Mouse (Mus musculus) spleen, adult 2 months (tissue): ENCODE measurements around the gene Tmem183a. TPM values are rescaled to one million over a fixed set of nuclear protein-coding genes. Genes with fewer than 3 reads are reported as not detected.

Experiments
- DNase-seq, 2 experiments: peaks; one replicate each; pipeline versions ENCODE4 v3.0.0 to v3.0.0-alpha.2; 2012 to 2021; ENCODE audit warnings: low spot score in 2 of 2, low read depth in 1 of 2
- H3K27ac ChIP-seq: fragments of 200-500 bp; 2 replicates; pipeline ENCODE4 v1.5.1; 2012; ENCODE audit warnings: low read length, inconsistent platforms; ENCODE audit not compliant: insufficient read depth
- H3K27me3 ChIP-seq: fragments of 200-500 bp; 2 replicates; pipeline ENCODE4 v1.6.1; 2012; ENCODE audit warnings: mild to moderate bottlenecking, moderate library complexity, low read length, inconsistent platforms; ENCODE audit not compliant: control insufficient read depth, insufficient read depth
- H3K36me3 ChIP-seq: fragments of 200-500 bp; 2 replicates; pipeline ENCODE4 v1.6.1; 2012; ENCODE audit warnings: mild to moderate bottlenecking, low read length, inconsistent platforms; ENCODE audit not compliant: control insufficient read depth, insufficient read depth
- H3K4me1 ChIP-seq: fragments of 200-500 bp; 2 replicates; pipeline ENCODE4 v1.6.1; 2011; ENCODE audit warnings: inconsistent platforms; ENCODE audit not compliant: control insufficient read depth, insufficient read depth, insufficient read length
- H3K4me3 ChIP-seq: fragments of 200-500 bp; 2 replicates; pipeline ENCODE4 v1.5.1; 2011; ENCODE audit warnings: mild to moderate bottlenecking, inconsistent platforms; ENCODE audit not compliant: insufficient read depth, insufficient read length; ENCODE audit errors: extremely low read depth
- CTCF ChIP-seq: fragments of 200-500 bp; IDR thresholded peaks from 2 replicates; pipeline ENCODE4 v1.5.1; 2011; ENCODE audit warnings: mild to moderate bottlenecking, inconsistent platforms; ENCODE audit not compliant: insufficient read depth, insufficient read length, insufficient replicate concordance; ENCODE audit errors: extremely low read depth
- POLR2A ChIP-seq: fragments of 200-500 bp; IDR thresholded peaks from 2 replicates; pipeline ENCODE4 v1.6.1; 2011; ENCODE audit warnings: low read depth, low read length, inconsistent platforms
- WGBS: fragments of 180-500 bp; shearing (Covaris S2); methylation state at CpG from one replicate; pipeline ENCODE4 v1.1.7; 2018; 5-methylcytosine and 5-hydroxymethylcytosine counted together
- polyA plus RNA-seq: library from polyadenylated mRNA; depleted of rRNA; stranded (reverse); fragments of >200 nt; gene quantifications from 2 replicates; pipeline ENCODE4 v1.2.3, GENCODE M21; 2012; rRNA removed

Gene Tmem183a
- polyA plus RNA-seq = 39.2 and 42.2 TPM in 2 replicates

DNA sequence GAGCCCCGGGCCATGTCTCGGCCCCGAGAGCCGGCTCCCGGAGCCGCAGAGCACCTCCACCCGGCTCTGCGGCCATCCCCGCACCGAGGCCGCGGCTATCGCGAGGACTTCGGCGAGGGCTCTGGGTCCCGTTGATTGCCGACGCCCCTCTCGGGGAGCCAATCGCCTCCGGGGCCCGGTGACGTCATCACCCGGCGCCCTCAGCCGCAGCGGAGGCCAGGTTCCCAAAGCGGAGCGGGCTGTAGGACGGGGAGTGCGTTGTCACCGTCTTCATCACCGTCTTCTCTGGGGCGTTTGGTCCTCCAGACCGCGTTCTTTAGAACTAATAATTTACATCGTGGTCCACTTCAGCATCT lies at the start of gene Tmem183a:
Tmem183a (minus strand) TSS at position 123 of the 356 bp plus-strand sequence.
- H3K27me3 ChIP-seq = no peaks in the 10 kb centered on the region
- H3K4me3 ChIP-seq = peak within 1 kb of the TSS; percentile 89
- H3K36me3 ChIP-seq = peaks cover 8% of the 10 kb centered on the region; the same call in 1 of the 2 replicates
- peaks cover 5% of the 10 kb centered on the region; the same call in 1 of the 2 replicates for H3K4me1 ChIP-seq
- peak within 1 kb of the TSS; percentile 78 for H3K27ac ChIP-seq
- WGBS = under 1% methylated on average over 38 of the region's 38 CpGs
- peak; percentile 88 to 95 for DNase-seq
- TF ChIP-seq POLR2A (peak; percentile 93), CTCF (no peak)

GRCm38 (mm10) chr1:134408080-134408479 lies 46.3 kb upstream of the Tmem183a start:
- TF ChIP-seq POLR2A (no peak), CTCF (no peak)
- DNase-seq = no peak
- Histone ChIP-seq H3K27ac (no peak overlapping the region), H3K27me3 (no peaks in the 10 kb centered on the region), H3K4me1 (peaks cover 3% of the 10 kb centered on the region; the same call in 1 of the 2 replicates), H3K36me3 (peaks cover 3% of the 10 kb centered on the region; the same call in 1 of the 2 replicates), H3K4me3 (no peak overlapping the region)
- WGBS = 92% methylated on average over 8 of the region's 8 CpGs

- H3K27ac ChIP-seq = no peak overlapping the region
- DNase-seq = no peak
- H3K36me3 ChIP-seq = peaks cover 3% of the 10 kb centered on the region; the same call in 1 of the 2 replicates
- TF ChIP-seq CTCF = no peak
- H3K4me1 ChIP-seq = peaks cover 3% of the 10 kb centered on the region; the same call in 1 of the 2 replicates
- peak overlapping the region; percentile 72 for H3K4me3 ChIP-seq
- H3K27me3 ChIP-seq = no peaks in the 10 kb centered on the region
- 24% methylated on average over 8 of the region's 8 CpGs for WGBS
Observed at GRCm38 (mm10) chr1:134406414-134406771, 44.6 kb upstream of the Tmem183a start.

DNA sequence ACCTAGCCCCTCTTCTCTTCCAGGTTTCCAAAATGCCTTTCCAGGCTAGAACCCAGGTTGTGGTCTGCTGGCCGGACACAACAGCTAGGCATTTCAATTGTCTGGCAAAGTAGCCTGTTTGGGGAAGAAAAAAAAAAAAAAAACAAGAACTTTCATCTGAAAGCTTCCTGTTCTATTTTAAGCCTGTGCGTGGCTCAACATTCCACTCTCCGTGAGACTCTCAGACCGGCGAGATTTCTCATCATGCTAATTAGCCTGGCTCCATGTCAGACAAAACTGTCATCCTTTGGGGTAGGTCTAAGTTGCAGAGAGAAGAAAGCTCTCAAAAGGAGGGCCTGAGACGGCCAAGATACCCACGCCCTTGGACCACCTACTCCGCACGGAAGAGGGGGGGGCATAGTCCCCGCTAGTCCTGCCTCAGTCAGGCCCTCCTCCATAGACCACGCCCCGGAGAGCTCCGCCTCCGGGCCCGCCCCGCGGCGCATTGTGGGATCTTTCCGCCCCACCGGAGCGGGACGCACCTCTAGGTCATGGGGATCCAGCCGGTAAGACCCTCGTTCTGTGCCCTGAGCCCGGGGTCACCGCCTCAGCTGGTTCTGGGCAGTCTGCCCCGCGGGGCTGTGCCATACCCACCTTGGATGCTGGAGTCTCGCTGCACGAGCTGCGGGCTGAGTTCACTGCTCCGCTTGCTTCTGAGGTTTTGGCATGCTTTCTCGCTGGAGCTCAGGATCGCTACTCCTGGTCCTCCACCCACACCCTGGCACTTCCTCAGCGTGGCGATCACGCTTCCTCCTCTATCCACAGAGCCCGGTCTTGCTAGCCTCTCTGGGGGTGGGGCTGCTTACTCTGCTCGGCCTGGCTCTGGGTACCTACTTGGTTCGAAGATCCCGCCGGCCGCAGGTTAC lies 44.0 kb upstream of the Tmem183a start, which contains the start of gene Cyb5r1:
Cyb5r1 (plus strand) TSS at position 51 of the 905 bp plus-strand sequence.
- H3K27me3 ChIP-seq = no peaks in the 10 kb centered on the region
- TF ChIP-seq CTCF = no peak
- TF ChIP-seq POLR2A = no peak
- H3K27ac ChIP-seq = peak within 1 kb of the TSS; percentile 71
- under 1% methylated on average over 43 of the region's 43 CpGs for WGBS
- peak within 1 kb of the TSS; percentile 72 for H3K4me3 ChIP-seq
- peaks cover 3% of the 10 kb centered on the region; the same call in 1 of the 2 replicates for H3K4me1 ChIP-seq
- peaks cover 3% of the 10 kb centered on the region; the same call in 1 of the 2 replicates for H3K36me3 ChIP-seq
- peak; percentile 41 to 69 for DNase-seq

GRCm38 (mm10) chr1:134399735-134400134 lies 38.0 kb upstream of the Tmem183a start:
- DNase-seq = no peak
- WGBS = 78% methylated on average over 5 of the region's 5 CpGs
- Histone ChIP-seq H3K27me3 (no peaks in the 10 kb centered on the region), H3K4me3 (no peak overlapping the region), H3K4me1 (no peaks in the 10 kb centered on the region), H3K27ac (no peak overlapping the region), H3K36me3 (no peaks in the 10 kb centered on the region)
- TF ChIP-seq CTCF = no peak
- TF ChIP-seq POLR2A = no peak

DNA sequence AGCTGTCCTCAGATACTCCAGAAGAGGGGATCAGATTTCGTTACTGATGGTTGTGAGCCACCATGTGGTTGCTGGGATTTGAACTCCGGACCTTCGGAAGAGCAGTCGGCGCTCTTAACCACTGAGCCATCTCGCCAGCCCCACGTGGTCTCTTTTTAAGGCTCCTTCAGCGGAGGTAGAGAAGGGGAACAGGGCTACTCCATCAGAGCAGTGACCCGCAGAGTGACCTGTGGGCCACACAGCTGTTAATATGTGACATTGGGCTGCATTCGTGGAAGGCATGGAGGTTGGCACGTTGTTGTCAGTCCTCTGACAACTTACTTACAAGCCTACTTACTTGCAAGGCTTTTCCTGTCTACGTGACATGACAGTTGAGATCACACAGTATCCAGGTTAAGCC lies 36.4 kb upstream of the Tmem183a start:
- H3K4me1 ChIP-seq = no peaks in the 10 kb centered on the region
- DNase-seq = no peak
- H3K4me3 ChIP-seq = no peak overlapping the region
- no peak overlapping the region for H3K27ac ChIP-seq
- no peaks in the 10 kb centered on the region for H3K27me3 ChIP-seq
- H3K36me3 ChIP-seq = no peaks in the 10 kb centered on the region
- 92% methylated on average over 12 of the region's 12 CpGs for WGBS
- TF ChIP-seq CTCF (no peak), POLR2A (no peak)

- H3K27me3 ChIP-seq = no peaks in the 10 kb centered on the region
- no peak for DNase-seq
- no peaks in the 10 kb centered on the region for H3K4me1 ChIP-seq
- no peak overlapping the region for H3K4me3 ChIP-seq
- WGBS = 80% methylated on average over 5 of the region's 5 CpGs
- H3K36me3 ChIP-seq = no peaks in the 10 kb centered on the region
- TF ChIP-seq POLR2A = no peak
- no peak for TF ChIP-seq CTCF
- H3K27ac ChIP-seq = no peak overlapping the region
Observed at GRCm38 (mm10) chr1:134393827-134394226, 32.0 kb upstream of the Tmem183a start.
